Mouse (Mus musculus) ES-E14 (cell line): ENCODE results near the gene Tshz2. TPM values are rescaled to one million over a fixed set of nuclear protein-coding genes. Genes with fewer than 3 reads are reported as not detected.

Source experiments
- DNase-seq: peaks from one replicate; pipeline ENCODE4 v3.0.0-alpha.2; 2013; ENCODE audit warnings: low read depth, low spot score
- H3K27ac ChIP-seq: 2 replicates; pipeline ENCODE4 v1.5.1; 2012; ENCODE audit warnings: low read depth, mild to moderate bottlenecking, low read length, moderate library complexity, mixed read lengths; ENCODE audit not compliant: poor library complexity, insufficient read depth, severe bottlenecking
- H3K36me3 ChIP-seq: 2 replicates; pipeline ENCODE4 v1.6.1; 2012; ENCODE audit warnings: mild to moderate bottlenecking, low read length, moderate library complexity, mixed read lengths; ENCODE audit not compliant: control insufficient read depth, poor library complexity, insufficient read depth, severe bottlenecking
- H3K4me1 ChIP-seq, 2 experiments: fragments of 150-350 bp in 1 of 2; sonication (generic) in 1 of 2; 2 replicates each; pipeline ENCODE4 v1.6.1; 2012; ENCODE audit warnings: low read length in 2 of 2, mild to moderate bottlenecking in 1 of 2, mixed read lengths in 1 of 2; ENCODE audit not compliant: control insufficient read depth in 2 of 2, insufficient read depth in 2 of 2, poor library complexity in 1 of 2
- H3K4me3 ChIP-seq, 2 experiments: fragments of 150-350 bp in 1 of 2; sonication (generic) in 1 of 2; 2 replicates each; pipeline ENCODE4 v1.5.1; 2012; ENCODE audit warnings: low read length in 2 of 2, low read depth in 1 of 2, mild to moderate bottlenecking in 1 of 2, mixed read lengths in 1 of 2; ENCODE audit not compliant: insufficient read depth in 1 of 2, poor library complexity in 1 of 2, severe bottlenecking in 1 of 2
- H3K9ac ChIP-seq: 2 replicates; pipeline ENCODE4 v1.6.1; 2012; ENCODE audit warnings: low read depth, mild to moderate bottlenecking, low read length, mixed read lengths; ENCODE audit not compliant: poor library complexity, insufficient read depth, severe bottlenecking
- H3K9me3 ChIP-seq: fragments of 150-350 bp; sonication (generic); 2 replicates; pipeline ENCODE4 v1.6.1; 2012; ENCODE audit warnings: low read depth, mild to moderate bottlenecking, low read length; ENCODE audit not compliant: control insufficient read depth, insufficient read depth
- CHD2 ChIP-seq: IDR thresholded peaks from 2 replicates; pipeline ENCODE4 v1.6.1; 2014; ENCODE audit warnings: mild to moderate bottlenecking, low read depth, low read length, inconsistent platforms
- HCFC1 ChIP-seq: IDR thresholded peaks from 2 replicates; pipeline ENCODE4 v1.6.1; 2012; ENCODE audit warnings: low read length, inconsistent platforms, borderline replicate concordance; ENCODE audit not compliant: insufficient read depth
- MAFK ChIP-seq: IDR thresholded peaks from 2 replicates; pipeline ENCODE4 v1.6.1; 2014; ENCODE audit warnings: mild to moderate bottlenecking, low read depth, low read length, inconsistent platforms; ENCODE audit not compliant: insufficient read depth
- ZC3H11A ChIP-seq: IDR thresholded peaks from 2 replicates; pipeline ENCODE4 v1.6.1; 2012; ENCODE audit warnings: low read depth, mild to moderate bottlenecking, inconsistent platforms, low read length, borderline replicate concordance
- ZNF384 ChIP-seq: IDR thresholded peaks from 2 replicates; pipeline ENCODE4 v1.6.1; 2012; ENCODE audit warnings: low read depth, low read length, inconsistent platforms
- in situ Hi-C, 2 experiments: fragments of 600-800 bp; cut with MboI; formaldehyde crosslinking; loops; one replicate each; pipeline ENCODE4 v1.15.1; 2025; ENCODE audit warnings: low sequenced_read_pairs in 2 of 2, inconsistent platforms in 1 of 2; ENCODE audit not compliant: unreplicated experiment in 2 of 2
- total RNA-seq: library from RNA; depleted of rRNA; stranded (reverse); fragments of 300-350 nt; gene quantifications from 2 replicates; pipeline ENCODE4 v1.2.3, GENCODE M21; 2012

Tshz2 gene
- total RNA-seq, 1 experiment = 0.27 TPM

DNA sequence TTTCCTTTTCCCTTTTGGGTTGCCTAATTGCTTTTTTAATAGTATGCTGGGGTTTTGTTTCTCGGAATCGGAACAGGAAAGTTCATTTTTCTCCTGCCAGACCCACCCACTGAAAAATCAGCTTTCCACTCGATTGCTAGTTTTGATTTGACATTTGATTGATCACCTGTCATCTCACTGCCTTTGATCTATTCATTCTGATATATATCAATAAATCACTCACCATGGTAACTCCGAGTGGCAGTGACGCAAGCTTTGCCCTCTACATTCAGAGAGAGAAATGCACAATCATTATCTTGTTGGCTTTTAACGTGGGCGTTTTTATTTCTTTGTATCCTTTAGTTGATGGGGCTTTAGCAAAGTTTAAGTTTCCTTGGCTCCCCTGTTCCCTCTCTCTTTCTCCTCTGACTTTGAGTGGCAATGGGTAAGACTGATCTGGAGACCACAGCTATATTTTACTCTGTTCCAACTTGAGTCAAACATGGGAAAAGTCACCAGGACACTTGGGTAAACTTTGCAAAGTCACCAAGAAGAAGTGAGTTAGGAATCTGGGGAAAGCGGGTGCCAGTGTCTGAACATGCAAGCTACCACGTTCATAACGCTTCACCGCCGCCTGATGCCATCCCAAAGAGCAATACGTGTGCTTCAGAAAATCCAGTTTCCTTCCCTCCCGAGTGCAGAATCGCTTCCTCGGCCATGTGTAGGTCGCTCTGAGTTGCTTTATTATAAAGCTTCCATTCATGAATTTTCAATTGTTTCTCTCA, 2.0 kb downstream of the Tshz2 start:
- no peak for DNase-seq
- Histone ChIP-seq H3K9me3 (no peaks in the 10 kb centered on the region), H3K36me3 (no peaks in the 10 kb centered on the region), H3K9ac (no peak overlapping the region), H3K27ac (no peak overlapping the region), H3K4me1 (peaks cover 0 to 2% of the 10 kb centered on the region in 2 experiments; a peak in 2 of 4 replicates), H3K4me3 (no peak overlapping the region)
- in situ Hi-C loops = no loop called here
- TF ChIP-seq MAFK = no peak
- TF ChIP-seq CHD2 = no peak
- no peak for TF ChIP-seq ZC3H11A

DNA sequence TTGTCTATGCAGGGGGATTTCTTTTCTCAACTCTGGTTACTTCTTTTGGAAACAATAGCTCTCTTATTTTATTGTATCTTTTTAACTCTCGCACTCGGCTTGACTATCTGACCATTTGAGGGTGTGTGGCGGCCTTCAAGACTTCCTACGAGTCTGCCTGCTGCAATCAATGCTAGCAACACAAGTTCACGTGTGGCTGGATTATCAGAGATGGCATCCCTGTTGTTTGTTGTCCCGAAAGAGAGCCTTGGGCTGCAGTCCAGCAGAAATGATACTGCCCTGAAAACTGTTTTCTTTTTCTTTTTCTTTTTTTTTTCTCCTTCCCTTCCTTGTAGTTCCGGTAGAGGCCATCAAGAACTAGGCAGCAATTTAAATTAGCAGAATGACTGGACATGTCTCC, 2.6 kb downstream of the Tshz2 start:
- no peak overlapping the region for H3K4me3 ChIP-seq
- peaks cover 0 to 2% of the 10 kb centered on the region in 2 experiments; a peak in 2 of 4 replicates for H3K4me1 ChIP-seq
- H3K9me3 ChIP-seq = no peaks in the 10 kb centered on the region
- DNase-seq = no peak
- no peak for TF ChIP-seq CHD2
- TF ChIP-seq ZNF384 = no peak
- TF ChIP-seq ZC3H11A = no peak
- no peak for TF ChIP-seq HCFC1
- no peak for TF ChIP-seq MAFK
- H3K36me3 ChIP-seq = no peaks in the 10 kb centered on the region
- no peak overlapping the region for H3K27ac ChIP-seq
- in situ Hi-C loops = no loop called here
- H3K9ac ChIP-seq = no peak overlapping the region

DNA sequence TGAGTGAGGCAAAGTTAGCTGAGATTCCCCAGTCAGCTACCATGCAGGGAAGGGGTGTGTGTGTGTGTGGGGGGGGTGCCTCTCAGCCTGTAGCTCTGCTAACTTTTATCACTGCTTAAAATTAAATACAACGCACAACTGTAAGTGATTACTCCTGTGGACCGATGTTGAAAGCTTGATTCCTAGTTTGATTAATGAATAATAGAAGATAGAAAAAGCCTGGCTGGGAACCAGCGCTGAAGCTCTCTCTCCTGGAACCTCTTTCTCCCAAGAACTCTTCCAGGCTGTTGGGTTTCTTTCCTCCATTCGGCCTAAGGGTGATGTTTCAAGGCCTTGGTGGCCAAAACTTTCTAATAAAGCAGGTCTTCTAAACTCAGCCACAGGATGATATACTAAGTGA, 3.6 kb downstream of the Tshz2 start:
- in situ Hi-C loops = no loop called here
- Histone ChIP-seq H3K9ac (no peak overlapping the region), H3K27ac (no peak overlapping the region), H3K4me3 (no peak overlapping the region), H3K4me1 (peaks cover 0 to 2% of the 10 kb centered on the region in 2 experiments; a peak in 2 of 4 replicates), H3K36me3 (no peaks in the 10 kb centered on the region), H3K9me3 (no peaks in the 10 kb centered on the region)
- DNase-seq = no peak
- TF ChIP-seq MAFK (no peak), CHD2 (no peak), HCFC1 (no peak), ZC3H11A (no peak), ZNF384 (no peak)

DNA sequence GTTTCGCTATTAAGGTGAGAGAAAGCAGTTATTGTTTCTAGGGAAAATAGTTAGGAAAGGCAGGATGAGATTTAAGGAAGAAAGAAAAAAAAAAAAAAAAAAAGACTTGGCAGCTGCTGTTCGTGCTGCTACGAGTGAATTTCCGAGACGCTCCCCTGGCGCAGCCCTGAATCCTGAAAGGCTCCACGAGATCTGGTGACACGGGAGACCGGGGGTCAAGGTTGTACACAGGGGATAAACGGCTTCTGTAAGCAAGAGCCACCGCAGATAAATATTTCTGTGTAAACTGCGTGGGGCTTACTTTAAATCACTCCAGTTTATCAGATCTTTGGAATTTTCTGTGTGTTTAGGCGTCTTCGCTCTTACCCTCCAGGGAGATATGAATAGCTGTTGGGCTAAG, 8.7 kb downstream of the Tshz2 start:
- Histone ChIP-seq H3K4me1 (no peaks in the 10 kb centered on the region), H3K4me3 (no peak overlapping the region), H3K36me3 (no peaks in the 10 kb centered on the region), H3K9ac (no peak overlapping the region), H3K9me3 (no peaks in the 10 kb centered on the region), H3K27ac (no peak overlapping the region)
- in situ Hi-C loops = no loop called here
- no peak for DNase-seq
- no peak for TF ChIP-seq MAFK
- TF ChIP-seq ZC3H11A = no peak
- no peak for TF ChIP-seq ZNF384
- no peak for TF ChIP-seq HCFC1

DNA sequence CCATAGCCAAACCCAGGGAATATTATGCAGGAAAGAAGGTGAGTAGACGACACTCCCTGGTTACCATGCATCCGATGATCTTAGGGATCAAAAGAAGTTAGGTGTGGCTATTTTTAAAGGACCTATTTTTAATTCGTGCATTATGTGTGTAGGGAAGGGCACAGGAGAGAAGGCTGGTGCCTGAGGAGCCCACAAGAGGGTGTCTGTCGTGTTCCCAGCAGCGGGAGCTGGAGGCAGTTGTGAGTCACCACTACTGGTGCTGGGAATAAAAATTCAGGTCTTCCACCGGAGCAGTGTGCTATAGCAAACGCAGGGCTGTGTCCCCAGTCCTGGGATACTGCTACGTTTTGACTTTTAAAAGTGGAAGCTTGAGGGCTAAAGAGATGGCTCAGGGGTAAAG, 9.6 kb downstream of the Tshz2 start:
- in situ Hi-C loops = no loop called here
- Histone ChIP-seq H3K4me1 (no peaks in the 10 kb centered on the region), H3K9me3 (no peaks in the 10 kb centered on the region), H3K36me3 (no peaks in the 10 kb centered on the region), H3K9ac (no peak overlapping the region), H3K4me3 (no peak overlapping the region), H3K27ac (no peak overlapping the region)
- TF ChIP-seq ZNF384 (no peak), HCFC1 (no peak), ZC3H11A (no peak), CHD2 (no peak), MAFK (no peak)
- no peak for DNase-seq
